Mouse (Mus musculus): ENCODE measurements around the gene Amer2. TPM values are rescaled to one million over a fixed set of nuclear protein-coding genes. Genes with fewer than 3 reads are reported as not detected.

Amer2 gene
- polyA plus RNA-seq, 2 experiments from 2014 or later: not detected

- ATAC-seq: no peak
Observed at GRCm38 (mm10) chr14:60388332-60388731, 15.3 kb downstream of the Amer2 start.

GRCm38 (mm10) chr14:60392202-60392601 lies 19.1 kb downstream of the Amer2 start:
- ATAC-seq: no peak

- no peak for ATAC-seq
Observed at GRCm38 (mm10) chr14:60397321-60397720, 24.3 kb downstream of the Amer2 start.

GRCm38 (mm10) chr14:60398861-60399260 lies 25.8 kb downstream of the Amer2 start:
- no peak for ATAC-seq

GRCm38 (mm10) chr14:60403228-60403627 lies 30.2 kb downstream of the Amer2 start:
- no peak for ATAC-seq

GRCm38 (mm10) chr14:60405829-60406228 lies 32.8 kb downstream of the Amer2 start:
- ATAC-seq: no peak

- ATAC-seq: no peak
Observed at GRCm38 (mm10) chr14:60406543-60406942, 33.5 kb downstream of the Amer2 start.

GRCm38 (mm10) chr14:60407319-60407718 lies 34.3 kb downstream of the Amer2 start:
- ATAC-seq: no peak

- no peak for ATAC-seq
Observed at GRCm38 (mm10) chr14:60409702-60410491, 36.8 kb downstream of the Amer2 start.

- ATAC-seq: no peak
Observed at GRCm38 (mm10) chr14:60411229-60411628, 38.2 kb downstream of the Amer2 start.

- ATAC-seq: no peak
Observed at GRCm38 (mm10) chr14:60414691-60415090, 41.6 kb downstream of the Amer2 start.

GRCm38 (mm10) chr14:60417924-60418323 lies 44.9 kb downstream of the Amer2 start:
- ATAC-seq: no peak

- ATAC-seq: no peak
Observed at GRCm38 (mm10) chr14:60422920-60423319, 49.9 kb downstream of the Amer2 start.

- no peak for ATAC-seq
Observed at GRCm38 (mm10) chr14:60424174-60424573, 51.1 kb downstream of the Amer2 start.

GRCm38 (mm10) chr14:60425553-60425952 lies 52.5 kb downstream of the Amer2 start:
- ATAC-seq: no peak

- no peak for ATAC-seq
Observed at GRCm38 (mm10) chr14:60427896-60428295, 54.8 kb downstream of the Amer2 start.

GRCm38 (mm10) chr14:60429513-60429912 lies 56.5 kb downstream of the Amer2 start:
- no peak for ATAC-seq

GRCm38 (mm10) chr14:60431515-60431914 lies 58.5 kb downstream of the Amer2 start:
- no peak for ATAC-seq

- ATAC-seq: no peak
Observed at GRCm38 (mm10) chr14:60432136-60432535, 59.1 kb downstream of the Amer2 start.

- ATAC-seq: no peak
Observed at GRCm38 (mm10) chr14:60435515-60435914, 62.5 kb downstream of the Amer2 start.

- no peak for ATAC-seq
Observed at GRCm38 (mm10) chr14:60436364-60436763, 63.3 kb downstream of the Amer2 start.
